Mouse (Mus musculus) midbrain, embryonic 15.5 days (tissue): ENCODE measurements around the gene Chpf. TPM values are rescaled to one million over a fixed set of nuclear protein-coding genes. Genes with fewer than 3 reads are reported as not detected.

ENCODE experiments used
- ATAC-seq: fragments of 200-750 bp; cut with Nextera tagmentation; replicated peaks from 2 replicates; pipeline ENCODE4 v1.8.0; 2017; ENCODE audit warnings: moderate TSS enrichment
- H3K27ac ChIP-seq: fragments of 300-500 bp; sonication (generic); 2 replicates; pipeline ENCODE4 v1.5.1; 2015; ENCODE audit warnings: mild to moderate bottlenecking, inconsistent platforms
- H3K27me3 ChIP-seq: fragments of 300-500 bp; sonication (generic); replicated peaks from 2 replicates; pipeline ENCODE4 v1.6.1; 2015; ENCODE audit warnings: inconsistent platforms
- H3K36me3 ChIP-seq: fragments of 300-500 bp; sonication (generic); replicated peaks from 2 replicates; pipeline ENCODE4 v1.6.1; 2015; ENCODE audit warnings: inconsistent platforms
- H3K4me1 ChIP-seq: fragments of 300-500 bp; sonication (generic); 2 replicates; pipeline ENCODE4 v1.6.1; 2015; ENCODE audit warnings: inconsistent platforms
- H3K4me2 ChIP-seq: fragments of 300-500 bp; sonication (generic); 2 replicates; pipeline ENCODE4 v1.6.1; 2015; ENCODE audit warnings: inconsistent platforms, mild to moderate bottlenecking, moderate library complexity
- H3K4me3 ChIP-seq: fragments of 300-500 bp; sonication (generic); 2 replicates; pipeline ENCODE4 v1.5.1; 2015; ENCODE audit warnings: mild to moderate bottlenecking, inconsistent platforms
- H3K9ac ChIP-seq: fragments of 300-500 bp; sonication (generic); 2 replicates; pipeline ENCODE4 v1.6.1; 2015; ENCODE audit warnings: mild to moderate bottlenecking, inconsistent platforms
- H3K9me3 ChIP-seq: fragments of 300-500 bp; sonication (generic); 2 replicates; pipeline ENCODE4 v1.6.1; 2016; ENCODE audit warnings: inconsistent platforms
- WGBS: fragments of 180-500 bp; shearing (Covaris S2); methylation state at CpG from one replicate; pipeline ENCODE4 v1.1.7; 2015; ENCODE audit warnings: mixed read lengths; 5-methylcytosine and 5-hydroxymethylcytosine counted together
- polyA plus RNA-seq: library from polyadenylated mRNA; unstranded; fragments of >200 nt; fragmentation: Nextera tagmentation; extraction: Ambion mirVana; gene quantifications from 2 replicates; pipeline ENCODE4 v1.2.1, GENCODE M21; 2015

The Chpf gene
- polyA plus RNA-seq, 1 experiment from 2014 or later: 42.3 TPM

GRCm38 (mm10) chr1:75455433-75455832 is 23.7 kb downstream of the Chpf start:
- H3K36me3 ChIP-seq: no peaks in the 10 kb centered on the region
- peaks cover 8% of the 10 kb centered on the region for H3K27me3 ChIP-seq
- H3K27ac ChIP-seq: peak overlapping the region; percentile 76; the same call in 1 of the 2 replicates
- 61% methylated on average over 3 of the region's 3 CpGs for WGBS
- peak overlapping the region; percentile 52 for H3K4me2 ChIP-seq
- no peak overlapping the region; the same call in 1 of the 2 replicates for H3K9ac ChIP-seq
- no peak for ATAC-seq
- H3K9me3 ChIP-seq: no peaks in the 10 kb centered on the region
- no peak overlapping the region for H3K4me3 ChIP-seq
- peaks cover 56% of the 10 kb centered on the region for H3K4me1 ChIP-seq

- Histone ChIP-seq H3K27ac (peak overlapping the region; percentile 82), H3K4me1 (peaks cover 62% of the 10 kb centered on the region), H3K9ac (peak overlapping the region; percentile 66), H3K36me3 (no peaks in the 10 kb centered on the region), H3K9me3 (no peaks in the 10 kb centered on the region), H3K4me2 (peak overlapping the region; percentile 78), H3K4me3 (peak overlapping the region; percentile 44), H3K27me3 (peaks cover 15% of the 10 kb centered on the region)
- ATAC-seq: no peak
- 42% methylated on average over 5 of the region's 5 CpGs for WGBS
These were observed 27.2 kb downstream of the Chpf start for GRCm38 (mm10) chr1:75451900-75452299.

- peak within 1 kb of the TSS; percentile 78 for H3K4me2 ChIP-seq
- H3K27ac ChIP-seq: peak within 1 kb of the TSS; percentile 82
- H3K27me3 ChIP-seq: peaks cover 15% of the 10 kb centered on the region
- H3K9ac ChIP-seq: peak within 1 kb of the TSS; percentile 66
- H3K9me3 ChIP-seq: no peaks in the 10 kb centered on the region
- 1% methylated on average over 35 of the region's 35 CpGs for WGBS
- H3K36me3 ChIP-seq: no peaks in the 10 kb centered on the region
- H3K4me1 ChIP-seq: peaks cover 63% of the 10 kb centered on the region
- H3K4me3 ChIP-seq: peak within 1 kb of the TSS; percentile 44
- ATAC-seq: 0 out of 2 replicates have a peak, but pooled peaks have one; percentile 22
These were observed 28.6 kb downstream of the Chpf start, which contains the start of gene Asic4 for GRCm38 (mm10) chr1:75450314-75451005. Asic4 (plus strand) TSS chr1:75450436.

GRCm38 (mm10) chr1:75449377-75450135 is 29.6 kb downstream of the Chpf start:
- Histone ChIP-seq H3K36me3 (no peaks in the 10 kb centered on the region), H3K27ac (peak overlapping the region; percentile 82), H3K4me1 (peaks cover 71% of the 10 kb centered on the region), H3K4me3 (peak overlapping the region; percentile 44), H3K9ac (peak overlapping the region; percentile 66; the same call in 1 of the 2 replicates), H3K4me2 (peak overlapping the region; percentile 78), H3K9me3 (no peaks in the 10 kb centered on the region), H3K27me3 (peaks cover 15% of the 10 kb centered on the region)
- no peak for ATAC-seq
- WGBS: 2% methylated on average over 8 of the region's 8 CpGs

GRCm38 (mm10) chr1:75448937-75449336 is 30.2 kb downstream of the Chpf start:
- Histone ChIP-seq H3K27ac (peak overlapping the region; percentile 82), H3K9ac (0 out of 2 replicates have a peak overlapping the region, but pooled peaks have one; percentile 0), H3K9me3 (no peaks in the 10 kb centered on the region), H3K27me3 (peaks cover 15% of the 10 kb centered on the region), H3K4me3 (peak overlapping the region; percentile 44), H3K4me2 (peak overlapping the region; percentile 78), H3K36me3 (no peaks in the 10 kb centered on the region), H3K4me1 (peaks cover 78% of the 10 kb centered on the region)
- no peak for ATAC-seq
- 4% methylated on average over 14 of the region's 14 CpGs for WGBS

GRCm38 (mm10) chr1:75448052-75448431 is 31.1 kb downstream of the Chpf start:
- no peaks in the 10 kb centered on the region for H3K36me3 ChIP-seq
- 3% methylated on average over 7 of the region's 7 CpGs for WGBS

GRCm38 (mm10) chr1:75447265-75448051 is 31.6 kb downstream of the Chpf start:
- Histone ChIP-seq H3K36me3 (no peaks in the 10 kb centered on the region), H3K9ac (0 out of 2 replicates have a peak overlapping the region, but pooled peaks have one; percentile 7), H3K4me2 (peak overlapping the region; percentile 34), H3K9me3 (no peaks in the 10 kb centered on the region), H3K4me1 (peaks cover 89% of the 10 kb centered on the region), H3K27ac (peak overlapping the region; percentile 82), H3K4me3 (peak overlapping the region; percentile 7), H3K27me3 (peaks cover 15% of the 10 kb centered on the region)
- no peak for ATAC-seq
- 4% methylated on average over 10 of the region's 10 CpGs for WGBS

More at GRCm38 (mm10) chr1:75448052-75448431, 31.1 kb downstream of the Chpf start:
- ATAC-seq: no peak
- peaks cover 15% of the 10 kb centered on the region for H3K27me3 ChIP-seq
- 0 out of 2 replicates have a peak overlapping the region, but pooled peaks have one; percentile 9 for H3K9ac ChIP-seq
- no peaks in the 10 kb centered on the region for H3K9me3 ChIP-seq
- H3K4me3 ChIP-seq: peak overlapping the region; percentile 7
- peak overlapping the region; percentile 34 for H3K4me2 ChIP-seq
- peaks cover 87% of the 10 kb centered on the region for H3K4me1 ChIP-seq
- H3K27ac ChIP-seq: peak overlapping the region; percentile 82

- 2% methylated on average over 20 of the region's 20 CpGs for WGBS
- H3K36me3 ChIP-seq: no peaks in the 10 kb centered on the region
- H3K4me2 ChIP-seq: peak overlapping the region; percentile 34
- no peaks in the 10 kb centered on the region for H3K9me3 ChIP-seq
- H3K4me3 ChIP-seq: no peak overlapping the region
- ATAC-seq: no peak
- peak overlapping the region; percentile 82 for H3K27ac ChIP-seq
- H3K9ac ChIP-seq: no peak overlapping the region; the same call in 1 of the 2 replicates
- H3K27me3 ChIP-seq: peaks cover 15% of the 10 kb centered on the region
- peaks cover 96% of the 10 kb centered on the region for H3K4me1 ChIP-seq
These were observed 32.5 kb downstream of the Chpf start for GRCm38 (mm10) chr1:75446656-75447055.

- Histone ChIP-seq H3K27me3 (peaks cover 10% of the 10 kb centered on the region), H3K4me2 (peak overlapping the region; percentile 34), H3K27ac (peak overlapping the region; percentile 82), H3K4me3 (peak overlapping the region; percentile 17), H3K9me3 (no peaks in the 10 kb centered on the region), H3K4me1 (peaks cover 91% of the 10 kb centered on the region), H3K36me3 (no peaks in the 10 kb centered on the region), H3K9ac (peak overlapping the region; percentile 16; the same call in 1 of the 2 replicates)
- 1% methylated on average over 22 of the region's 22 CpGs for WGBS
- peak; percentile 31 for ATAC-seq
These were observed 33.1 kb downstream of the Chpf start for GRCm38 (mm10) chr1:75445751-75446611.

GRCm38 (mm10) chr1:75445141-75445701 is 33.9 kb downstream of the Chpf start:
- Histone ChIP-seq H3K36me3 (no peaks in the 10 kb centered on the region), H3K4me1 (peaks cover 84% of the 10 kb centered on the region), H3K27me3 (peaks cover 7% of the 10 kb centered on the region), H3K9ac (peak overlapping the region; percentile 16; the same call in 1 of the 2 replicates), H3K9me3 (no peaks in the 10 kb centered on the region), H3K27ac (peak overlapping the region; percentile 82), H3K4me3 (peak overlapping the region; percentile 17), H3K4me2 (peak overlapping the region; percentile 34)
- peak; percentile 17 for ATAC-seq
- WGBS: 14% methylated on average over 9 of the region's 9 CpGs
